Mouse (Mus musculus) olfactory bulb, adult 2 months (tissue): ENCODE measurements around the gene Gm17428.

ENCODE experiments used
- CTCF ChIP-seq: fragments of 200-500 bp; IDR thresholded peaks from 2 replicates; pipeline ENCODE4 v1.5.1; 2012; ENCODE audit warnings: low read depth, mild to moderate bottlenecking, low read length, moderate library complexity; ENCODE audit not compliant: insufficient read depth
- POLR2A ChIP-seq: fragments of 200-500 bp; IDR thresholded peaks from 2 replicates; pipeline ENCODE4 v1.6.1; 2012; ENCODE audit warnings: mild to moderate bottlenecking, low read depth, low read length, moderate library complexity; ENCODE audit not compliant: insufficient read depth

GRCm38 (mm10) chr14:54963727-54964126 lies 13.0 kb upstream of the Gm17428 start:
- no peak for TF ChIP-seq CTCF
- no peak for TF ChIP-seq POLR2A
